ENCODE assay signal across 10 mouse cellular contexts in the genomic region with DNA sequence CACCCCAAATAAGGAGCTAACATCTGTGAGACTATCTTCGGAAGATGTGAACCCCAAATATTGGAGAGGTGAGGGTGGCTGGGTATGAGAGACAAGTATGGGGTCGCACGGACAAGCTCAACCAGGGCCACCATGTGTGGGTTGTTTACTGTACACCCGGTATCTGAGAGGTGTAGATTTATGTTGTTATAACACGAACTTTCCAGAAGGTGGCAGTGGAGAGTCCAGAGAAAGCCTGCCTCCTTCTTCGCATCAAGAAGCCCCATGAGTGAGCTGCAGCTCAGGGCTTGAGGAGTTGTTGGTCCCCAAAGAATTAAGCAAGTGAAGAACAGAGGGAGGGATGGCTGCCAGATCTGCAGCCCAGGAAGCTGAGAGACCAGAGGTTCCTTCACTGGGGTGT.
A peak's percentile ranks its signal among the peaks of the same experiment; 100 is the strongest.
DNase-seq lines count a peak whose midpoint lies in the region; ATAC-seq lines count a peak whose summit lies in the region.
"Had no signal": no experiment of that assay in that cellular context is flagged by ENCODE, and none has a peak within 500 bp of the region (broad histone marks: within the 10 kb centered on the region; RNA-seq: fewer than 3 reads in every experiment).

No protein-coding gene starts in this region.

- no peaks in the 10 kb centered on the region for H3K27me3 ChIP-seq in kidney, embryonic 16.5 days (ENCODE audit: insufficient read depth, low read length)
- H3K27me3 ChIP-seq: heart, embryonic 13.5 days had no signal

- H3K4me2 ChIP-seq in kidney, embryonic 16.5 days (replicated peaks; ENCODE audit: low read depth, low read length), result no peak overlapping the region
- H3K4me2 ChIP-seq: heart, embryonic 13.5 days had no signal

- H3K4me3 ChIP-seq in kidney, embryonic 16.5 days (ENCODE audit: low read length), result no peak overlapping the region
- H3K4me3 ChIP-seq: heart, embryonic 13.5 days; megakaryocyte, embryonic 14.5 days had no signal

- no peak overlapping the region for H3K27ac ChIP-seq in kidney, embryonic 16.5 days (ENCODE audit: low read length)
- H3K27ac ChIP-seq: heart, embryonic 13.5 days had no signal

- H3K36me3 ChIP-seq in kidney, embryonic 16.5 days (ENCODE audit: insufficient read depth, low read length), result no peaks in the 10 kb centered on the region
- H3K36me3 ChIP-seq: heart, embryonic 13.5 days had no signal

- 25% methylated on average over 6 of the region's 6 CpGs for WGBS in kidney, embryonic 16.5 days

- H3K9me3 ChIP-seq in kidney, embryonic 16.5 days (ENCODE audit: low read length), result peaks cover 19% of the 10 kb centered on the region

- ATAC-seq in kidney, embryonic 16.5 days (ENCODE audit: low FRiP score, low TSS enrichment), result 0 out of 2 replicates have a peak, but pooled peaks have one; percentile 42
- peak; percentile 80 for ATAC-seq in megakaryocyte progenitor cell, adult 5-6 weeks (replicated peaks; ENCODE audit: poor library complexity)

- no peak overlapping the region for H3K9ac ChIP-seq in kidney, embryonic 16.5 days (replicated peaks; ENCODE audit: low read length)
- H3K9ac ChIP-seq: heart, embryonic 13.5 days had no signal

- H3K4me1 ChIP-seq in kidney, embryonic 16.5 days (ENCODE audit: insufficient read depth, low read length), result no peaks in the 10 kb centered on the region
- H3K4me1 ChIP-seq: heart, embryonic 13.5 days had no signal

- DNase-seq in adrenal gland, postnatal 14 days, result peak; percentile 14
- no peak for DNase-seq in adrenal gland, postnatal 25 days
- DNase-seq in right cerebral cortex, adult 2 months (ENCODE audit: low spot score in 2 of 2), result peak; percentile 34 to 57
- DNase-seq in right cerebral cortex, postnatal 14 days, result no peak
- DNase-seq in embryo, embryonic 11.5 days (ENCODE audit: low read depth, low spot score), result peak; percentile 57
- no peak for DNase-seq in Muller cell, postnatal 12 days (ENCODE audit: inconsistent ontology term)

Comparison
In these comparisons a context has a peak if more than half of its experiments do, and no peak if none do; other contexts are left out.
1. DNase-seq: peak in adrenal gland, postnatal 14 days (single experiment), right cerebral cortex, adult 2 months (2 of 2) and embryo, embryonic 11.5 days (single experiment); none in adrenal gland, postnatal 25 days (single experiment), right cerebral cortex, postnatal 14 days (single experiment) and Muller cell, postnatal 12 days (single experiment).